Mouse (Mus musculus) olfactory bulb, adult 2 months (tissue): ENCODE data around the gene Zfp385c. TPM values are rescaled to one million over a fixed set of nuclear protein-coding genes. Genes with fewer than 3 reads are reported as not detected.
A peak's percentile ranks its signal among the peaks of the same experiment; 100 is the strongest.
"Not testable (repeated sequence)": the region's sequence is repeated elsewhere in the genome, so short reads cannot be mapped to it uniquely, and the experiment has no call there.

Experiments
- H3K27ac ChIP-seq: fragments of 200-500 bp; 2 replicates; pipeline ENCODE4 v1.5.1; 2012; ENCODE audit warnings: low read depth, low read length; ENCODE audit not compliant: insufficient read depth
- H3K4me1 ChIP-seq: fragments of 200-500 bp; 2 replicates; pipeline ENCODE4 v1.6.1; 2012; ENCODE audit warnings: low read length; ENCODE audit not compliant: control insufficient read depth, insufficient read depth
- H3K4me3 ChIP-seq: fragments of 200-500 bp; 2 replicates; pipeline ENCODE4 v1.5.1; 2012; ENCODE audit warnings: mild to moderate bottlenecking, low read depth, low read length, moderate library complexity; ENCODE audit not compliant: insufficient read depth
- CTCF ChIP-seq: fragments of 200-500 bp; IDR thresholded peaks from 2 replicates; pipeline ENCODE4 v1.5.1; 2012; ENCODE audit warnings: low read depth, mild to moderate bottlenecking, low read length, moderate library complexity; ENCODE audit not compliant: insufficient read depth
- POLR2A ChIP-seq: fragments of 200-500 bp; IDR thresholded peaks from 2 replicates; pipeline ENCODE4 v1.6.1; 2012; ENCODE audit warnings: mild to moderate bottlenecking, low read depth, low read length, moderate library complexity; ENCODE audit not compliant: insufficient read depth
- WGBS: fragments of 180-500 bp; shearing (Covaris S2); methylation state at CpG from one replicate; pipeline ENCODE4 v1.1.7; 2018; 5-methylcytosine and 5-hydroxymethylcytosine counted together
- polyA plus RNA-seq: library from polyadenylated mRNA; stranded (reverse); fragments of >200 nt; gene quantifications from 2 replicates; pipeline ENCODE4 v1.2.4, GENCODE M21; 2012; ENCODE audit warnings: low replicate concordance; ENCODE audit not compliant: missing spikeins, insufficient read depth, insufficient read length

Gene Zfp385c
- polyA plus RNA-seq, 1 experiment = not detected

- Histone ChIP-seq H3K4me3 (no peak overlapping the region), H3K27ac (peak overlapping the region; percentile 74), H3K4me1 (peaks cover 18% of the 10 kb centered on the region)
- TF ChIP-seq CTCF (no peak), POLR2A (no peak)
- 51% methylated on average over 8 of the region's 8 CpGs for WGBS
These were observed 88.4 kb downstream of the Zfp385c start for GRCm38 (mm10) chr11:100603813-100604212.

- Histone ChIP-seq H3K4me1 (peaks cover 16% of the 10 kb centered on the region), H3K27ac (peak overlapping the region; percentile 74; the same call in 1 of the 2 replicates), H3K4me3 (no peak overlapping the region)
- TF ChIP-seq CTCF (no peak), POLR2A (no peak)
- 82% methylated on average over 9 of the region's 9 CpGs for WGBS
These were observed 89.1 kb downstream of the Zfp385c start for GRCm38 (mm10) chr11:100603155-100603554.

GRCm38 (mm10) chr11:100601372-100601771, 90.9 kb downstream of the Zfp385c start:
- TF ChIP-seq POLR2A = no peak
- no peak for TF ChIP-seq CTCF
- no peak overlapping the region for H3K4me3 ChIP-seq
- no peak overlapping the region for H3K27ac ChIP-seq
- WGBS = 91% methylated on average over 3 of the region's 3 CpGs
- peaks cover 16% of the 10 kb centered on the region for H3K4me1 ChIP-seq

GRCm38 (mm10) chr11:100598074-100598473, 94.2 kb downstream of the Zfp385c start:
- H3K27ac ChIP-seq = no peak overlapping the region
- TF ChIP-seq POLR2A = no peak
- no peak for TF ChIP-seq CTCF
- H3K4me1 ChIP-seq = peaks cover under 1% of the 10 kb centered on the region
- WGBS = 89% methylated on average over 4 of the region's 4 CpGs
- H3K4me3 ChIP-seq = no peak overlapping the region

GRCm38 (mm10) chr11:100595533-100595932, 96.7 kb downstream of the Zfp385c start:
- WGBS = 62% methylated on average over 4 of the region's 4 CpGs
- H3K4me3 ChIP-seq = no peak overlapping the region
- H3K4me1 ChIP-seq = no peaks in the 10 kb centered on the region
- TF ChIP-seq CTCF (no peak), POLR2A (no peak)
- no peak overlapping the region for H3K27ac ChIP-seq

GRCm38 (mm10) chr11:100594608-100595007, 97.6 kb downstream of the Zfp385c start:
- TF ChIP-seq CTCF (no peak), POLR2A (no peak)
- WGBS = 80% methylated on average over 7 of the region's 7 CpGs
- Histone ChIP-seq H3K4me1 (no peaks in the 10 kb centered on the region), H3K27ac (no peak overlapping the region), H3K4me3 (no peak overlapping the region)

GRCm38 (mm10) chr11:100592346-100593046, 99.8 kb downstream of the Zfp385c start:
- Histone ChIP-seq H3K27ac (0 out of 2 replicates have a peak overlapping the region, but pooled peaks have one; percentile 45), H3K4me3 (no peak overlapping the region), H3K4me1 (no peaks in the 10 kb centered on the region)
- no peak for TF ChIP-seq CTCF
- TF ChIP-seq POLR2A = no peak
- 36% methylated on average over 11 of the region's 11 CpGs for WGBS

- Histone ChIP-seq H3K4me3 (no peak overlapping the region), H3K4me1 (no peaks in the 10 kb centered on the region), H3K27ac (no peak overlapping the region)
- TF ChIP-seq POLR2A (no peak), CTCF (no peak)
- 77% methylated on average over 2 of the region's 2 CpGs for WGBS
These were observed 103.8 kb downstream of the Zfp385c start for GRCm38 (mm10) chr11:100588462-100588861.

- Histone ChIP-seq H3K4me3 (no peak overlapping the region), H3K27ac (no peak overlapping the region), H3K4me1 (0 out of 2 replicates have a peak, but pooled peaks cover 5% of the 10 kb centered on the region)
- WGBS = 92% methylated on average over 3 of the region's 3 CpGs
- TF ChIP-seq POLR2A (no peak), CTCF (no peak)
These were observed 107.1 kb downstream of the Zfp385c start for GRCm38 (mm10) chr11:100585148-100585547.

- Histone ChIP-seq H3K27ac (no peak overlapping the region), H3K4me3 (no peak overlapping the region), H3K4me1 (0 out of 2 replicates have a peak, but pooled peaks cover 5% of the 10 kb centered on the region)
- TF ChIP-seq CTCF (no peak), POLR2A (no peak)
- 81% methylated on average over 7 of the region's 7 CpGs for WGBS
These were observed 107.7 kb downstream of the Zfp385c start for GRCm38 (mm10) chr11:100584561-100584961.

- 53% methylated on average over 2 of the region's 2 CpGs for WGBS
- H3K27ac ChIP-seq = no peak overlapping the region
These were observed 109.4 kb downstream of the Zfp385c start for GRCm38 (mm10) chr11:100582836-100583235.

GRCm38 (mm10) chr11:100582413-100582812, 109.8 kb downstream of the Zfp385c start:
- H3K4me1 ChIP-seq, H3K27ac ChIP-seq, H3K4me3 ChIP-seq: not testable (repeated sequence)
- WGBS = 87% methylated on average over 1 of the region's 1 CpGs

More at GRCm38 (mm10) chr11:100582836-100583235, 109.4 kb downstream of the Zfp385c start:
- TF ChIP-seq CTCF (no peak), POLR2A (no peak)
- 0 out of 2 replicates have a peak, but pooled peaks cover 8% of the 10 kb centered on the region for H3K4me1 ChIP-seq
- no peak overlapping the region for H3K4me3 ChIP-seq
